Mouse (Mus musculus) testis, adult 2 months (tissue): ENCODE results near the gene D10Wsu102e.

Source experiments
- CTCF ChIP-seq: fragments of 200-500 bp; IDR thresholded peaks from 2 replicates; pipeline ENCODE4 v1.5.1; 2012; ENCODE audit warnings: low read depth, mild to moderate bottlenecking, inconsistent platforms, low read length, moderate library complexity; ENCODE audit not compliant: control insufficient read depth, insufficient read depth, insufficient replicate concordance
- POLR2A ChIP-seq: fragments of 200-500 bp; IDR thresholded peaks from 2 replicates; pipeline ENCODE4 v1.6.1; 2012; ENCODE audit warnings: low read depth, mild to moderate bottlenecking, inconsistent platforms, low read length, moderate library complexity; ENCODE audit not compliant: control insufficient read depth

GRCm38 (mm10) chr10:83380501-83380900 is 20.5 kb downstream of the D10Wsu102e start:
- TF ChIP-seq CTCF (no peak), POLR2A (no peak)
